Mouse (Mus musculus) liver, adult 2 months (tissue): ENCODE data around the gene Ankrd23. TPM values are rescaled to one million over a fixed set of nuclear protein-coding genes. Genes with fewer than 3 reads are reported as not detected.

Experiments
- DNase-seq: peaks from one replicate; pipeline ENCODE4 v3.0.0-alpha.2; 2011; ENCODE audit warnings: low read depth, low spot score; ENCODE audit errors: extremely low read depth
- H3K27ac ChIP-seq: fragments of 200-500 bp; replicated peaks from 2 replicates; pipeline ENCODE4 v1.5.1; 2012; ENCODE audit warnings: low read depth, mild to moderate bottlenecking, control low read depth, inconsistent platforms, low read length; ENCODE audit not compliant: insufficient read depth
- H3K27me3 ChIP-seq: fragments of 200-500 bp; 2 replicates; pipeline ENCODE4 v1.6.1; 2012; ENCODE audit warnings: mild to moderate bottlenecking, moderate library complexity, low read length, inconsistent platforms; ENCODE audit not compliant: control insufficient read depth, insufficient read depth
- H3K36me3 ChIP-seq: fragments of 200-500 bp; 2 replicates; pipeline ENCODE4 v1.6.1; 2012; ENCODE audit warnings: low read length, inconsistent platforms; ENCODE audit not compliant: control insufficient read depth, insufficient read depth
- H3K4me1 ChIP-seq: fragments of 200-500 bp; 2 replicates; pipeline ENCODE4 v1.6.1; 2011; ENCODE audit warnings: low read length; ENCODE audit not compliant: control insufficient read depth, insufficient read depth
- H3K4me3 ChIP-seq: fragments of 200-500 bp; 2 replicates; pipeline ENCODE4 v1.5.1; 2011; ENCODE audit warnings: low read depth, mild to moderate bottlenecking, control low read depth, low read length, moderate library complexity; ENCODE audit not compliant: insufficient read depth
- H3K79me2 ChIP-seq: fragments of 200-500 bp; 2 replicates; pipeline ENCODE4 v1.6.1; 2012; ENCODE audit warnings: inconsistent platforms, mild to moderate bottlenecking, low read length, moderate library complexity; ENCODE audit not compliant: control insufficient read depth, insufficient read depth
- H3K9ac ChIP-seq: fragments of 200-500 bp; 2 replicates; pipeline ENCODE4 v1.6.1; 2012; ENCODE audit warnings: low read depth, mild to moderate bottlenecking, control low read depth, inconsistent platforms, low read length
- CTCF ChIP-seq: fragments of 200-500 bp; IDR thresholded peaks from 2 replicates; pipeline ENCODE4 v1.5.1; 2011; ENCODE audit warnings: low read depth, low read length, control low read depth
- POLR2A ChIP-seq: fragments of 200-500 bp; IDR thresholded peaks from 2 replicates; pipeline ENCODE4 v1.6.1; 2011; ENCODE audit warnings: low read length, control low read depth; ENCODE audit not compliant: insufficient read depth; ENCODE audit errors: extremely low read depth
- WGBS: fragments of 180-500 bp; shearing (Covaris S2); methylation state at CpG from one replicate; pipeline ENCODE4 v1.1.7; 2018; 5-methylcytosine and 5-hydroxymethylcytosine counted together
- polyA plus RNA-seq: library from polyadenylated mRNA; depleted of rRNA; stranded (reverse); fragments of >200 nt; gene quantifications from 2 replicates; pipeline ENCODE4 v1.2.3, GENCODE M21; 2012
- total RNA-seq: library from RNA; depleted of rRNA; stranded (reverse); fragments of >200 nt; gene quantifications from 2 replicates; pipeline ENCODE4 v1.2.3, GENCODE M21; 2014

The Ankrd23 gene
- total and polyA plus RNA-seq, 2 experiments: 1.8 to 5.1 TPM

DNA sequence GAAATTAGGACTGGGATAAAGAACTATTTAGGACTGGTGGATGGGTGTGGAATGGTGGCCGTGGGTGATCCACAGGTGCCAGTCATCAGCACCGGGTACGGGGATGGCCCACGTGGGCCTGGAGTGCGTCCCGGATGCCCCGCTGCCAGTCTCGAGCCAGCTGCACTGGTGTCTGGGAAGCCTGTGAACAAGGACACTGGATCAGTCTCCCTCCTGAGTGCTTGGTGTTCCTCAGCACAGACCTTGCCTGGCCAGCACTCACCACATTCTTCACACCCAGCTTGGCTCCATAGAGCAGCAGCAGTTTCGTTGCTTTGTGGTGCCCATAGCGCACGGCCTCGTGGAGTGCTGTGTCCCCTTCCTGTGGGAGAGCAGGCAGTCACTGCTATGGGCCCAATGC, 5.2 kb downstream of the Ankrd23 start:
- TF ChIP-seq POLR2A: no peak
- no peak for TF ChIP-seq CTCF
- no peak overlapping the region for H3K4me3 ChIP-seq
- no peak for DNase-seq
- no peaks in the 10 kb centered on the region for H3K36me3 ChIP-seq
- WGBS: 94% methylated on average over 12 of the region's 12 CpGs
- H3K79me2 ChIP-seq: no peaks in the 10 kb centered on the region
- no peak overlapping the region for H3K27ac ChIP-seq
- H3K9ac ChIP-seq: no peak overlapping the region
- H3K4me1 ChIP-seq: peaks cover 19% of the 10 kb centered on the region
- H3K27me3 ChIP-seq: no peaks in the 10 kb centered on the region

DNA sequence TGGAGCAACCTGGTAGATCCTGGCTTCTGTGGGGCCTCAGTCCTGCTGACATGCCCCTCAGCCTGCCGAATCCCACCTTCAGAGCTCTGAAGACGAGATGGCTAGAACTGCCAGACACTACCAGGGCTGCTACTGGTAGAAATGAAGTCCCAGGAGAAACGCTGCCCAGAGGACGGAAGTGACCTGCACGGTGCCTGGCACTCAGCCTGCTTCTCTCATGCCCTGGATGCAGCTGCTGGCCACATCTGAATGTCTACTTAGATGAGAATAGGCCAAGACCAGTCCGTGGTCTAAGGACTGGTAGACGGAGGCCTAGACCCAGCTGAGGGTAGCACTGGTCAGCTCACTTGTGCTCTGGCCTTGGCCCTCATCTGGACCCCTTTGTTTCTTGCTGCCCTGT, 5.7 kb downstream of the Ankrd23 start:
- Histone ChIP-seq H3K4me1 (peaks cover 15% of the 10 kb centered on the region), H3K9ac (no peak overlapping the region), H3K4me3 (no peak overlapping the region), H3K36me3 (no peaks in the 10 kb centered on the region), H3K79me2 (no peaks in the 10 kb centered on the region), H3K27ac (no peak overlapping the region), H3K27me3 (no peaks in the 10 kb centered on the region)
- no peak for DNase-seq
- WGBS: 94% methylated on average over 7 of the region's 7 CpGs
- no peak for TF ChIP-seq POLR2A

DNA sequence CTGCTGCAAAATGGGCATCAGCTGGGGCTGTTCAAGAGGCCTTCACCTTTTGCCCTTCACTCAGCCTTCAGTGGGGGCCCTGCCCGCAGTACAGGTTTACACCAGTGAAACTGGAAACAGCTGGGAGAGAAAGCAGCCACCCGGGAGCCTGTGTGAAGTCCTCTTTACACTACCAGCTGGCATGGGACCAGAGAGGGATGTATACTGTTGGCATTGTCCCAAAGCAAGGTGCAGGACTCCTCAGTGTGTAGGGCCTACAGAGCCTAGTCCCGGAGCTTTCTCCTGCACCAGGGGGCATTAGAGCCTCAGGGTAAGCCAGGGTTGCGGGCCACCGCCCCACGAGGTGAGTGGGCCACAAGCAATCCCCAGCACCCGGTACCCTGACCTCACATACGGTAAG, 6.2 kb downstream of the Ankrd23 start:
- peaks cover 12% of the 10 kb centered on the region for H3K4me1 ChIP-seq
- no peak overlapping the region for H3K27ac ChIP-seq
- TF ChIP-seq POLR2A: no peak
- no peak for TF ChIP-seq CTCF
- no peaks in the 10 kb centered on the region for H3K27me3 ChIP-seq
- H3K4me3 ChIP-seq: no peak overlapping the region
- H3K36me3 ChIP-seq: no peaks in the 10 kb centered on the region
- WGBS: 84% methylated on average over 8 of the region's 8 CpGs
- no peaks in the 10 kb centered on the region for H3K79me2 ChIP-seq
- H3K9ac ChIP-seq: no peak overlapping the region
- no peak for DNase-seq

DNA sequence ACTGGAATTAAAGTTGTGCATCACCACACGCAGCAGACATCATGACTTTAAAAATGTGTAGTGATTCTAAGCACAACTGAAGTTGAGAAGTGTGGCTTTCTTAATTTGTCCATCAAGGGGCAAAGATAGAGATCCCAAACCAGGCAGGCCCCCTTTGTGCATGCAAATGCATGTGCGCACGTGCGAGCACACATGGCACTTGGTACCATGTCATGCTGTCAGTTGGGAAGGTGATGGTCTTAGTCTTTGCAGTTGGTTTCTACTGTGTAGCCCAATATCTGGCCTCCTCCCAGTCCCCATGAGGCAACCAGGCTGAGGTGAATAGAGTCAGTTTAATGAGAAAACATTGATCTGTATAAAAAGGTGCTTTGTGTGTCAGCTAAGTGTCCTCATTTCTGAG, 6.8 kb downstream of the Ankrd23 start:
- H3K9ac ChIP-seq: no peak overlapping the region
- H3K27ac ChIP-seq: no peak overlapping the region
- H3K4me3 ChIP-seq: no peak overlapping the region
- H3K36me3 ChIP-seq: no peaks in the 10 kb centered on the region
- H3K79me2 ChIP-seq: no peaks in the 10 kb centered on the region
- WGBS: 96% methylated on average over 4 of the region's 4 CpGs
- peaks cover 11% of the 10 kb centered on the region for H3K4me1 ChIP-seq
- TF ChIP-seq CTCF (no peak), POLR2A (no peak)
- no peaks in the 10 kb centered on the region for H3K27me3 ChIP-seq
- no peak for DNase-seq

DNA sequence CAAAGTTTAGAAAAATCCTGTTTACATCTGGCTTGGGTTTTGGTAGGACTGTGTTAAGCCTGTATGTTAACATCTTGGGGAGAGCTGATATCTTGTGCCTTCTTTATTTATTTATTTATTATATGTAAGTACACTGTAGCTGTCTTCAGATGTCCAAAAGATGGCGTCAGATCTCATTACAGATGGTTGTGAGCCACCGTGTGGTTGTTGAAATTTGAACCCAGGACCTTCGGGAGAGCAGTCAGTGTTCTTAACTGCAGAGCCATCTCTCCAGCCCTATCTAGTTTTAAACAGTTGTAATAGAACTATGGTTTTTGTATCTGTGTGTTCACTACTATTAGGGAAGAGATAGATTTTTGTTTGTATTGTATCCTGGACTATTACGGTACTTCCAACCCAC, 7.4 kb downstream of the Ankrd23 start:
- Histone ChIP-seq H3K4me3 (no peak overlapping the region), H3K79me2 (no peaks in the 10 kb centered on the region), H3K27me3 (no peaks in the 10 kb centered on the region), H3K4me1 (peaks cover 11% of the 10 kb centered on the region), H3K9ac (no peak overlapping the region), H3K36me3 (no peaks in the 10 kb centered on the region), H3K27ac (no peak overlapping the region)
- no peak for DNase-seq
- TF ChIP-seq CTCF (no peak), POLR2A (no peak)
- WGBS: 93% methylated on average over 4 of the region's 4 CpGs

DNA sequence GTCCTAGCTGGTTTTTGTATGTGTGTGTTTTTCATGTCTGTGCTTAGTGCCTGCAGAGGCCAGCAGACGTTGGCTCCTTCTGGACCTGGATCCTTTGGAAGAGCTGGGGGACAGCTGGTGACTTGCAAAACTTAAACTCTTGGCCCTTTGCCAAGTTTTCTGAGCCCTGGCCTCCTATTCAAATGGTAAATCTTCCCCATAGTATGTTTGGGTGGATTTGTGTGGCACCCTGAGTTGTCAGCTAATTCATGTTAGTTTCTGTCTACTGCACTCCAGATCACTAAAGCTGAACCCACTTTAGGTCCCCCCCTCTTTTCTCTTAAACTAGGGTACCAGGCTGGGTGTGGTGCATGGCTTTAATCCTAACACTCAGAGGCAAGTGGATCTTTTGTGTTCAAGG, 8.3 kb downstream of the Ankrd23 start:
- no peak for DNase-seq
- no peaks in the 10 kb centered on the region for H3K79me2 ChIP-seq
- H3K27me3 ChIP-seq: no peaks in the 10 kb centered on the region
- WGBS: 11% methylated on average over 1 of the region's 1 CpGs
- H3K9ac ChIP-seq: no peak overlapping the region
- no peak for TF ChIP-seq CTCF
- no peak for TF ChIP-seq POLR2A
- no peak overlapping the region for H3K27ac ChIP-seq
- peaks cover 11% of the 10 kb centered on the region for H3K4me1 ChIP-seq
- no peak overlapping the region for H3K4me3 ChIP-seq
- no peaks in the 10 kb centered on the region for H3K36me3 ChIP-seq
